Mouse (Mus musculus) myocyte (in vitro differentiated cells): ENCODE data around the gene Teddm3.

Experiments used
- CEBPB ChIP-seq: IDR thresholded peaks from 2 replicates; pipeline ENCODE4 v1.6.1; 2011; ENCODE audit warnings: mild to moderate bottlenecking, moderate library complexity; ENCODE audit not compliant: poor library complexity, insufficient read depth, severe bottlenecking
- E2F4 ChIP-seq: IDR thresholded peaks from one replicate; pipeline ENCODE4 v1.6.1; 2011; ENCODE audit warnings: mild to moderate bottlenecking, control low read depth, moderate library complexity; ENCODE audit not compliant: insufficient read depth
- POLR2A ChIP-seq: IDR thresholded peaks from one replicate; pipeline ENCODE4 v1.6.1; 2011; ENCODE audit warnings: low read depth, mild to moderate bottlenecking, control low read depth, moderate library complexity; ENCODE audit not compliant: insufficient read length
- TCF3 ChIP-seq: IDR thresholded peaks from one replicate; pipeline ENCODE4 v1.6.1; 2011; ENCODE audit warnings: low read depth, control low read depth; ENCODE audit not compliant: insufficient read length
- USF1 ChIP-seq: IDR thresholded peaks from one replicate; pipeline ENCODE4 v1.6.1; 2011; ENCODE audit warnings: low read depth, mild to moderate bottlenecking, control low read depth, moderate library complexity

GRCm38 (mm10) chr16:21198529-21198928 lies 44.7 kb upstream of the Teddm3 start:
- TF ChIP-seq CEBPB (no peak), TCF3 (no peak), POLR2A (no peak), E2F4 (no peak), USF1 (no peak)
